Mouse (Mus musculus) heart, postnatal 0 days (tissue): ENCODE measurements around the gene Camkv. TPM values are rescaled to one million over a fixed set of nuclear protein-coding genes. Genes with fewer than 3 reads are reported as not detected.

ENCODE experiments used
- ATAC-seq: fragments of 200-750 bp; cut with Nextera tagmentation; 2 replicates; pipeline ENCODE4 v1.8.0; 2017; ENCODE audit warnings: low read depth, moderate number of reproducible peaks, moderate library complexity; ENCODE audit not compliant: insufficient read depth
- DNase-seq: peaks from one replicate; pipeline ENCODE4 v3.0.0-alpha.2; 2016; ENCODE audit warnings: low spot score
- H3K27ac ChIP-seq: fragments of 300-500 bp; sonication (generic); 2 replicates; pipeline ENCODE4 v1.5.1; 2014; ENCODE audit warnings: low read depth, mild to moderate bottlenecking
- H3K27me3 ChIP-seq: fragments of 300-500 bp; sonication (generic); 2 replicates; pipeline ENCODE4 v1.6.1; 2014; ENCODE audit warnings: low read length, mixed read lengths; ENCODE audit not compliant: control insufficient read depth, insufficient read depth
- H3K36me3 ChIP-seq: fragments of 300-500 bp; sonication (generic); replicated peaks from 2 replicates; pipeline ENCODE4 v1.6.1; 2014; ENCODE audit warnings: low read length, mixed read lengths; ENCODE audit not compliant: control insufficient read depth, insufficient read depth
- H3K4me1 ChIP-seq: fragments of 300-500 bp; sonication (generic); 2 replicates; pipeline ENCODE4 v1.6.1; 2014; ENCODE audit warnings: antibody characterized with exemption; ENCODE audit not compliant: control insufficient read depth, insufficient read depth
- H3K4me2 ChIP-seq: fragments of 300-500 bp; sonication (generic); 2 replicates; pipeline ENCODE4 v1.6.1; 2014; ENCODE audit warnings: low read depth, mild to moderate bottlenecking, low read length, moderate library complexity
- H3K4me3 ChIP-seq: fragments of 300-500 bp; sonication (generic); 2 replicates; pipeline ENCODE4 v1.5.1; 2014; ENCODE audit warnings: low read depth, low read length
- H3K9ac ChIP-seq: fragments of 300-500 bp; sonication (generic); replicated peaks from 2 replicates; pipeline ENCODE4 v1.6.1; 2014; ENCODE audit warnings: low read depth, low read length, mixed read lengths
- H3K9me3 ChIP-seq: fragments of 300-500 bp; sonication (generic); replicated peaks from 2 replicates; pipeline ENCODE4 v1.6.1; 2016; ENCODE audit warnings: low read length; ENCODE audit not compliant: control insufficient read depth
- CTCF ChIP-seq: IDR thresholded peaks from 2 replicates; pipeline ENCODE4 v1.5.1; 2016; ENCODE audit warnings: antibody characterized with exemption, control low read depth, low read depth
- EP300 ChIP-seq: IDR thresholded peaks from 2 replicates; pipeline ENCODE4 v1.6.1; 2016; ENCODE audit warnings: antibody characterized with exemption, low read depth
- WGBS: fragments of 180-500 bp; shearing (Covaris S2); extraction: QIAGEN DNeasy Blood & Tissue Kit; methylation state at CpG from one replicate; pipeline ENCODE4 v1.1.7; 2014; 5-methylcytosine and 5-hydroxymethylcytosine counted together
- polyA plus RNA-seq: library from polyadenylated mRNA; unstranded; fragments of >200 nt; fragmentation: Nextera tagmentation; extraction: Ambion mirVana; gene quantifications from 2 replicates; pipeline ENCODE4 v1.2.1, GENCODE M21; 2015
- total RNA-seq: library from RNA; depleted of rRNA; stranded (reverse); fragments of >200 nt; gene quantifications from 2 replicates; pipeline ENCODE4 v1.2.3, GENCODE M21; 2014; ENCODE audit warnings: low replicate concordance

Gene Camkv
- total and polyA plus RNA-seq, 2 experiments from 2014 or later: not detected

DNA sequence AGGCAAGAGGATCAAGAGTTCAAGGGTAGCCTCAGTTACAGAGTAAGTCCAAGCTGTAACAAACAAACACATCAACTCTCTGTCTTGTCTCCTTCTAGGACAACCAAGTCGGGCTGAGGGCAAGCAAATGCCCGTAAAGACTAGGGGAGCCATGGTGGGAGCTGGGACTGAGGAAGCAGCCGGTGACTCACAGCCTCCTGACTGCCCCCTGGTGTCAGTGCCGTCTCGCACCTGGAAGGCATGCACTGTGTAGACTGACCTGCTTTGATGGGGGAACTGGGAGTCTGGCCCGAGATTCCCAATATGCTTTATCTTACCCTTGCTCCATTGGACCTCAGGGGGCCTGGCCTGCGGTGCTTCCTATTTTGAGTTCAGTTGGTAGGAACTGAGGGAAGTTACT is 12.5 kb upstream of the Camkv start:
- ATAC-seq: peak; percentile 40; the same call in 1 of the 2 replicates
- H3K4me1 ChIP-seq: peaks cover 30% of the 10 kb centered on the region
- TF ChIP-seq CTCF: peak; percentile 46
- no peak for TF ChIP-seq EP300

DNA sequence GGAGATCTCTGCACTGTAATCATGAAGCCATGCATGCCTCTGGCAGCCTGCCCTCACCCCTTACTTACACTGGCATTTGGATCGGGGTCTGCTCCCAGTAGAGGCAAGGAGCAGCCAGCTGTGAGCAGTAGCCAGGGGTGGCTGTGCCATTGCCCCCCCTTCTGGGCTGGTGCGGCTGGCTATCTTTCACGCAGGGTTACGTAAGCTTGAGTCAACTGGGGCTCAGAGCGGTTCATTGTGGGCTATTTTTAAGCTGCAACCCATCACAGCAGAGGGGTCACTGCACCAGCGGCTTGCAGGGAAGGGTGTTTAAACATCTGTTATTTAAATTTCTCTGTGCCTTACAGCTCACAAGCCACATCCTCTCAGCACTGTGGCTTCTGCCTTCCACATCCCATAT is 11.5 kb upstream of the Camkv start:
- no peak overlapping the region for H3K9ac ChIP-seq
- peaks cover 38% of the 10 kb centered on the region for H3K4me1 ChIP-seq
- no peaks in the 10 kb centered on the region for H3K27me3 ChIP-seq
- H3K36me3 ChIP-seq: no peaks in the 10 kb centered on the region
- WGBS: 16% methylated on average over 6 of the region's 6 CpGs
- H3K9me3 ChIP-seq: no peaks in the 10 kb centered on the region
- TF ChIP-seq CTCF (no peak), EP300 (no peak)
- 0 out of 2 replicates have a peak overlapping the region, but pooled peaks have one; percentile 10 for H3K4me2 ChIP-seq
- DNase-seq (peak; percentile 45), ATAC-seq (peak; percentile 57)
- H3K27ac ChIP-seq: no peak overlapping the region
- H3K4me3 ChIP-seq: no peak overlapping the region

More for the DNA sequence above, 12.5 kb upstream of the Camkv start:
- Histone ChIP-seq H3K36me3 (no peaks in the 10 kb centered on the region), H3K4me2 (no peak overlapping the region), H3K27ac (no peak overlapping the region), H3K9me3 (no peaks in the 10 kb centered on the region), H3K4me3 (no peak overlapping the region), H3K9ac (no peak overlapping the region), H3K27me3 (no peaks in the 10 kb centered on the region)
- no peak for DNase-seq
- WGBS: 51% methylated on average over 7 of the region's 7 CpGs

DNA sequence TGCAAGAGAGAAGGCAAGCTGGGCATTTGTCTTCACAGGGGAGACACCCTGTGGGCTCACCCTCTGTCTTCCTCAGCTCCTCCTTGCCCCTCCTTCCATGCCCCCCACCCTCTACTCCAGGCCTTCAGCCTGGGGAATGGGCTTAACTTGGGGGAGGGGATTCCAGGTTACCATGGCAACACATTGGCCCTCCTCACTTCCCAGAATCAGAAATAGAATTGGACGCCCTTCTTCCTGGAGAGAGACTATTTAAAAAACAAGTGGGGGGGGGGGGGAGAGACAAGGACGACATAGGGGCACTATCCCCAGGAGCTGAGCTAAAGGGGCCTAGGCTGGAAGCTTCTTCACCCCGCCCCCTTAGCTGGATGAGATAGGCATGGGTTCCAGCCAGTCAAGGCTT is 10.2 kb upstream of the Camkv start:
- Histone ChIP-seq H3K4me2 (no peak overlapping the region), H3K4me1 (peaks cover 38% of the 10 kb centered on the region), H3K36me3 (no peaks in the 10 kb centered on the region), H3K27ac (no peak overlapping the region), H3K9me3 (no peaks in the 10 kb centered on the region), H3K27me3 (no peaks in the 10 kb centered on the region), H3K9ac (no peak overlapping the region), H3K4me3 (no peak overlapping the region)
- 48% methylated on average over 3 of the region's 3 CpGs for WGBS
- ATAC-seq (no peak), DNase-seq (no peak)
- no peak for TF ChIP-seq CTCF
- TF ChIP-seq EP300: no peak

DNA sequence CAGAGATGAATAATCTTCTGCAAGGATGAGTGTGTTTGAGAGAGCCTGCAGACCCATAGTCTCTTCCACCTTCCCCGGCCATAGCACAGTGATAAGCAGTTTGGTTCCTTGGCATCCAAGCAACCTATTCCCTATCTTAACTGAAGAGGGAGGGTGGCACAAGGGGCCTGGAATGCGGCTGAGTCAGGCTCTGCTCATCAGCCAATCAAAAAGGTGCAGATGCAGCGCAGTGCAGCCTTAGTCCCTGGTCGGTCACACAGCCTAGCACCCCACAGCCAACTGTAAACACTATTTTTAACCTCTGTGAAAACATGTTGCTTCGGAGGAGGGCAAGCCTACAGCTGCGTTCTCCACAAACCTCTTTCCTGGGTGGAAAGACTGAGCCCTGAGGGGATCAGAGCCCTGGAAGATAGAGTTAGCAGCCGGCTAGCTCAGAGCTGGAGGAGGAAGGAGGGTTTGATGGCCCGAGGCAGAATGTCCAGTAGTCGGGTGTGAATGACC is 8.5 kb upstream of the Camkv start:
- Histone ChIP-seq H3K4me1 (peaks cover 38% of the 10 kb centered on the region), H3K4me2 (no peak overlapping the region), H3K9ac (no peak overlapping the region), H3K4me3 (no peak overlapping the region), H3K9me3 (no peaks in the 10 kb centered on the region), H3K27me3 (no peaks in the 10 kb centered on the region), H3K36me3 (no peaks in the 10 kb centered on the region), H3K27ac (no peak overlapping the region)
- whole genome bisulfite sequencing: 19% methylated on average over 9 of the region's 9 CpGs
- no peak for TF ChIP-seq CTCF
- TF ChIP-seq EP300: no peak
- DNase-seq (no peak), ATAC-seq (0 out of 2 replicates have a peak, but pooled peaks have one; percentile 36)

DNA sequence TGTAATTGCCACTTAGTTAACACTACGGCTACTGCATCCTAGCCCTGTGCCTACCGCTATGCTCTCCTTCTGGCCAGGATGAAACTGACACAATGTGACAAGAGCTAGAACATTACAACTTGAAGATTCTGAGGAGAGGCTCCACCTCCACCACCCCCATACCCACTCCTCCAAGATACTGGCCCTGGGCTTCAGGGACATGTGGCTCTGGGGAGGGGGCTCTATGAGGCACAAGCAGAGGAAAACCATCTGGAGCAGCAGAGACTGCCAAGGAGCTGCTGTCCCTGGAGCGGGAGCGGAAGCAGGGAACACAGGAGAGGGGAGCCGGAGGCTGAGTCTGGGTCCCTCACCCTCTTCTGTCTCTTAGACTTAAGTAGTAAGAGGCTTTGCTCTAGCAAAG is 7.7 kb upstream of the Camkv start:
- Histone ChIP-seq H3K4me3 (no peak overlapping the region), H3K27ac (no peak overlapping the region), H3K9ac (no peak overlapping the region), H3K36me3 (no peaks in the 10 kb centered on the region), H3K4me2 (no peak overlapping the region), H3K27me3 (no peaks in the 10 kb centered on the region), H3K4me1 (peaks cover 38% of the 10 kb centered on the region), H3K9me3 (no peaks in the 10 kb centered on the region)
- TF ChIP-seq CTCF (no peak), EP300 (no peak)
- DNase-seq (no peak), ATAC-seq (no peak)
- WGBS: 72% methylated on average over 5 of the region's 5 CpGs

DNA sequence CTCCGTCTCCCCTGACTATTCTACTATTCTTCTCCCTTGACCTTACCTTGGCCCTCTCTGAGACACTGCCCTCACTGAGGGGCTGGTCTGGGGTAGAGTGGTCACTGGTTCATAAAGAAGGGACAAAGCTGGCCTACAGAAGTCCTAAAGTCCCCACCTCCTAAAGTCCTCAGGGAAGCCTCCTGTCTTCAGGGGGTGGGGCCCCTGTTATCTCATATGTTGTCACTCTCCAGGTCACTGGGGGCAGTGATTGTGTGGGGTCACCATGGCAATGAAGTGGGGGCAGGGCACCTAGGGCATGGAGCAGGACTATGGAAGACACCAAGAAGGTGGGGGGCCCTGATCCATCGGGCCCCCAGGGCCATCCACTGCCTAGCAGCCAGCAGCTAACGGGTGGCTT is 7.3 kb upstream of the Camkv start, which contains the start of gene Actl11:
Gene Actl11, plus strand, starts transcription at position 301 of the 400 bp plus-strand sequence.
- Histone ChIP-seq H3K4me2 (no peak within 1 kb of the TSS), H3K4me3 (no peak within 1 kb of the TSS), H3K9ac (no peak within 1 kb of the TSS), H3K36me3 (no peaks in the 10 kb centered on the region), H3K9me3 (no peaks in the 10 kb centered on the region), H3K4me1 (peaks cover 38% of the 10 kb centered on the region), H3K27ac (no peak within 1 kb of the TSS), H3K27me3 (no peaks in the 10 kb centered on the region)
- WGBS: 75% methylated on average over 3 of the region's 3 CpGs
- DNase-seq (no peak), ATAC-seq (no peak)
- no peak for TF ChIP-seq EP300
- no peak for TF ChIP-seq CTCF
